Mouse (Mus musculus) frontal cortex, adult (tissue): ENCODE measurements around the gene Bdnf.
A peak's percentile ranks its signal among the peaks of the same experiment; 100 is the strongest.

Source experiments
- ATAC-seq: cut with Nextera tagmentation; 2 replicates; pipeline ENCODE4 v1.9.2; 2017; ENCODE audit warnings: mild to moderate bottlenecking, moderate library complexity, mixed read lengths; ENCODE audit not compliant: low TSS enrichment

Bdnf gene

GRCm38 (mm10) chr2:109704053-109704452 lies 29.6 kb downstream of the Bdnf start:
- no peak for ATAC-seq

DNA sequence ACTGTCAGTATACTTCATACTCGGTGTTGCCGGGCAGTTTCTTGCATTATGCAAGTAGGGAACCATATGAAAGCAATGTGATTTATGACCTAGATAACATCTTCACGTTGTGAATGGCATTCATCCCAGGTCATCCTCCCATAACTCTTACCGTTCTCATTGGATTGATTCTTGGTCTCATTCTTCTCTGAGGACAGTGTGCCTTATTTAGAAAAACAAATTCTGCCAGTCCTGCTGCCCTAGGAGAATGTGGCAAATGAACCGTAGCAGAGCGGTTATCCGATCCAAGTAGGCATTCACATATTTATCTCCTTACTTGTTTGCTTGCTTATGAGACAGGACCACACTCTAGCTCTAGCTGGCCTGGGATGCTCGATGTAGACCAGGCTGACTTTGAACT lies 32.0 kb downstream of the Bdnf start:
- no peak for ATAC-seq

GRCm38 (mm10) chr2:109709346-109709745 lies 34.8 kb downstream of the Bdnf start:
- no peak for ATAC-seq

DNA sequence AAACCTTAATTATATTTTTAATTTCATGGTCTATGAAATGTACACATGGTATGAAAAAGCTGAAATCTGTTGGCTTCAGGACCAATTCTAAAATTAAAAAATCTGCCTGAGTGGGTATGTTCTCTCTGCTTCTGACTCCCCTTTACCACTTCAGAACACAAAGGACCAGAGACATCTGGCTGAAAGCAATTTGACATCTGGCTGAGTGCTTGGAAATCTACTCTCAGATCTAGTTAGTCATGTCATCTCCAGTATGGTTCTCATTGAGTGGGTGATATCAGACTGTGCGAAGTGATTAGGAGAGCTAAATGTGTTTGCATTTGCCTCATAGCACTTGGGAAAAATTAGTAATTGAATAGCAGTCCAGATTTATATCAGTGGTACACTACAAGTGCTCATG lies 36.5 kb downstream of the Bdnf start:
- no peak for ATAC-seq

DNA sequence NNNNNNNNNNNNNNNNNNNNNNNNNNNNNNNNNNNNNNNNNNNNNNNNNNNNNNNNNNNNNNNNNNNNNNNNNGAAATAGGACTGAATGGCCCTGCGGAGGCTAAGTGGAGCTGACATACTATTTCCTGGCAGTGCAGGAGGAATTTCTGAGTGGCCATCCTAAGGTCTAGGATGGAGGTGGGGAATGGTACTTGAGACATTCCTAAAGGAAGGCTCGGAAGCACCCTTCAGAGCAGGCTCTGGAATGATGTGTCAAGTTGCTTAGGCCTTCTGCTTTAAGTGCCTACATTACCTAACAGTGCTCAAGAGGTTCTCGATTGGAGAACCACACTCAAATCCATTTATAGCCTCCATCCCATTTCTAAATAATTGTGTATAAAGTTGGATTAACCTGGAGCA lies 50.8 kb downstream of the Bdnf start:
- ATAC-seq: no peak

GRCm38 (mm10) chr2:109725831-109726230 lies 51.3 kb downstream of the Bdnf start:
- no peak for ATAC-seq

GRCm38 (mm10) chr2:109729221-109729620 lies 54.7 kb downstream of the Bdnf start:
- ATAC-seq: no peak

GRCm38 (mm10) chr2:109733201-109734039 lies 58.9 kb downstream of the Bdnf start:
- ATAC-seq: no peak

DNA sequence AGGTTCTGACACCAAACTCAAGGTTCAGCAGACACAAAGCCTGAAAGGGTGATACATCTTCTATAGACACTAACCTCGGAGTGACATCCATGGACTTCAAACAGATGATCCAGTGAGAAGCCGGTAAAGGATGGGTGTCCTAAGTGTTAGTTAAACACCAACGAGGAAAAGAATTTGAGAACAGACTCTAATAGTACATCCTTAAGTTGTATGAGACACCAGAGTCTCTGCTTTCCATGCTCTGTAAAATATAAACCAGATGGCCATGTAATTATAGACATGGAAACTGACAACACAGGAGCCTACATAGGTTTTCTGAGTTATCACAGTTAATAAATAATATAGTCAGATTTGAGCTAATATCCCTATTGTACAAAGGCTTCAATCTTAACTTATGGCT lies 59.7 kb downstream of the Bdnf start:
- ATAC-seq: no peak

DNA sequence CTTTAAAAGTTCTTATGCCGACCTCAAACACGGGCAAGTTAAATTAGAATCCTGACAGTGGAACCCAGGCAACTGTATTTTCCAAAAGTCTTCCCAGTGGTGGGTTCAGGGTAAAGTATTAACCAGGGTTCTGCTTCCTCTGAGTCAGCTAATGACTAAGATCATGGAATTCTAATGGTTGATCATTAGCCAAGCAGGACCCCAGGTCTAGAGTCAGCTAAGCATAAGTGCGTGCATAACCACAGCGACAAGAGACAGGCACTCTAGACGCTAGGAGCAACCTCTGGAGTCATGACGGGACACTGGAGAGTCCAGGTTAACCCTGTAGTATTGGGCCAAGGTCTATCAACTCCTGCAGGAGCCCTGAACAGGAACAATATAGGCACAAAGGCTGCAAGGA lies 60.2 kb downstream of the Bdnf start:
- ATAC-seq: no peak

DNA sequence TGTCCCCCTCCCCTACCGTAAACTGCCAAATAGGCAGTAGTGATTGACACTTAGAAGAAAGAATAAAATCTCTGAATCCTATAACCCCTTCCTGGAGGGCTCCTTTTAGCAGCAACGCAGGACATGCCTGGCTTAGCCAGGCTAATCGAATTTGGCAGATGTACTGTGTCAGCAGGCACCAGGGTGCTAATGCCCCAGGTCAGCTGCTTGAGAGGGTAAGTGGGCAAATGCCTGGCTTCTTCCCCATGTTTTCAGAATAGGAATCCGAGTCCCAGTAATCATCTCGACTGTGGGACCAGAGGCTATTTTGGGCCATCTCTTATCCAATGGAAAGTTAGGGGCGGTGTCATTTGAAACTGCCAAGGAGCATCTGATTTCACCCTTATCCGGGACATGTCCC lies 60.8 kb downstream of the Bdnf start:
- ATAC-seq: no peak

GRCm38 (mm10) chr2:109736306-109736705 lies 61.8 kb downstream of the Bdnf start:
- no peak for ATAC-seq

- no peak for ATAC-seq
Observed at GRCm38 (mm10) chr2:109738331-109738730, 63.8 kb downstream of the Bdnf start.

GRCm38 (mm10) chr2:109743208-109743960 lies 68.9 kb downstream of the Bdnf start:
- no peak for ATAC-seq

DNA sequence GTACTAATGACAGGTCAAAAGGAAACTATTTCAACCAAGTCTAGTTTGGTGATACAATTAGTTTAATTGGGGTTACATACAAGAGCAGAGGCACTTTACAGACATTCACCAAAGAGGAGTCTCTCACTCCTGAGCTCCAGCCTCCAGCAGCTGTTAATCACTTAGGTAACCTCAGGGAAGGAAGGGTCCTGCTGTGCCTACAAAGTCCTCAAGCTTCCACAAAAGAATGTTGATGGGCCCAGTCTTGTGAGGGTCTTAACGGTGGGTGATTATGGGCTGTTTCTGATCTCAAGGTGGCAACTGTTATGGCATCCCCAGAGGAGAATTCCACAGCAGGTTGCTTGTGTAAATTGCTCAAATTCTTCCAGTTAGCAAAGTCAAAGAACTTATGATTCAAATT lies 71.7 kb downstream of the Bdnf start:
- no peak for ATAC-seq

DNA sequence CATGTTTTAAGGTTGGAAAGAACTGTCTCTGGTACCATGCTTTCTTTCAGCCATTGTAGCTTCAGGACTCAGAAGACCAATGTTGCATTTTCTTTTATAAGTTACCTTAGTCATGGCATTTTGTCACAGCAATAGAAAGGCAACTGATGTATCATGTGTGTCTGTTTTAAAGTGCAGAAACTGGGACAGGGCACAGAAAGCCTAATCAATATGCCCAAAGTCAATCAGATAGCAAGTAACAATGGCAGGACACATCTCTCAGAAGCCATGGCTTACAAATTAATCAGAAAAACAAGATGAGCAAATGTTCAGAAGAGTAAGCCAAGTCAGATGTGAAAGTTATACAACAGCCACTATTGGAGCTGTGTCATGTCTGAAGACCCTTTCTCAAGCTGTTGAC lies 73.9 kb downstream of the Bdnf start:
- no peak for ATAC-seq

DNA sequence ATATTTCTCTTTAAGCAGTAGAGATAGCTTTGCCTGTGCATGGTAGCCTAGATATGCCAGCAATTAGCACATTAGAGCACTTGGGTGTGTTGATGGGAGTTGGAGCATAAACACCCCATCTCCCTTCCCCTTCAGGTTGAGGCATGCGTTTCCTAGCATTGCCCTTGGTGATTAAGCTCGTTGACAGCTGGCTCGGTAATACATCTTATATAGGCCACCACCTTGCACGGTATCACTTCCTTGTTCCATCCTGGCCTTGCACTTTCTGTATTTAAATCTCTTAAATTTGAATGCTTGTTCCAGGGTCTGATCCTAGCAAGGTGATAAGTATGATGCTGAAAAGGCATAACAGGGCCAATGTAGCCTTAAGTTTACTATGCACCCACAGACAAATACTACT lies 74.3 kb downstream of the Bdnf start:
- ATAC-seq: no peak

DNA sequence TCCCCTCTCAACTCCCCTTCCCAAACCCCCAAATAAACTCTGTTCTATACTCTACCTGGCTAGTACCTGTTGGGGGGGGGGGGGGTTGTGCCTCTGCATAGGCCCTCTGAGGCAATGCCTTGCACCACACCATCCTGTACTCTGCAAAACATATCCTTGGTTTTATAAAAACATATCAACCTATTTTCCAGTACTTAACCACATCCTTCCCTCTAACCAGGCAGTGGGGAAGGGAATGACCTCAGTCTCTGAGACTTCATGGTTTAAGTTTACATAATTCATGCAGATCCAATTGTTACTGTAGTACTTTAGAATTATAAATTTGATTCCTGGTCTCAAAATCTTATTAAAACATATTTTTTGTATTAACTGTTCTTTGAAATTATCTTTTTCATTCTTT lies 75.5 kb downstream of the Bdnf start:
- ATAC-seq: no peak

DNA sequence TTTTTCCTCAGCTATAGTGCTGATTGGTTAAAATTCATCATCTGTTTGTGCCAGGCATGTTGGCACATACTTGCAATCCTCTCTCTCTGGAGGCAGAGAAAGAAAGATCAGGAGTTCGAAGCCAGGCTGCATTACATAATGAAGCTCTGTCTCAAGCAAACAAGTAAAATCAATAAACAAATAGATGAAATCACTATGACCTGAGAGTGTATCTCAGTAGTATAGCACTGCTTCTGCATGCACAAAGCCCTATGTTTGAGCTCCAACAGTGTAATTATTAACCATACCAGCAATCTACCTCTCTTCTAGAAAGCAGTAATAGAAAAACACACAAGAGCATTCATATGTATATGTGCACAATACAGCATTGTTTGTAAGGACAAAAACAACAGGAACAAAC lies 76.0 kb downstream of the Bdnf start:
- no peak for ATAC-seq

DNA sequence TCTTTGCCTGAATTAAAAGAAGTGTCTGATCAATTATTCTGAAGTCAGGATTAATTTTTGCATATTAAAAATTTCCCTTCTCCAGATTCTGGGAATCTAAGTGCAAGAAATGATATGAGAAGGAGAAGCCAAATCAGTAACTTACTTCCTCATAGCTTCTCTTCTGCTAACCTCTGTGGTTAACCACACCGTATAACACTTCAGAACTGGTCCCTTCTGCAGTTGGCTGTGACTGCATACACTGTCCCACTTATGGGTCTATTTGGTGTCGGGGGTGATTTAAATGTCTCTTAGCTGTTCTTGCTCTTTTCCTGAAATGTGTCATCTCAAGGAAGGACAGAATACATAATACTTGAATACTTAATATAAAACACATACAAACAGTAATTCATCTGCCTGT lies 81.8 kb downstream of the Bdnf start:
- ATAC-seq: no peak

DNA sequence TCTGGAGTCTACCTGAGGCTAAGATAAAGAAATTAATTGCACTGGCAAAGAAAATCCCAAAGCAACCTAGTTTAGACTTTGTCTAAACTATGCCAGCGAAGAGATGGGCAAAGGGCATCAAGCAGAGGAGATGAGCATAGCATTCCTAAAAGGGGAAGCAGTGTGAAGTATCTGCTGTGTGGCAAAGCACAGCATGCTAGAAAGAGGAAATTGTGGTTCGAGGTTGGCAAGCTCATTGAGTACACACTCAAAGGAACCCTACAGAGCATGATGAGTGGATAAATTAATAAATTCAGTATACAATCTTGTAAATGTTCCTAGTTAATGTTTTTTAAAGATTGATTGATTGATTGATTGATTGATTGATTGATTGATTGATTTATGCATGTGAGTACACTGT lies 92.3 kb downstream of the Bdnf start:
- no peak for ATAC-seq

GRCm38 (mm10) chr2:109768814-109769213 lies 94.3 kb downstream of the Bdnf start:
- peak; percentile 93 for ATAC-seq

- no peak for ATAC-seq
Observed at GRCm38 (mm10) chr2:109776374-109776773, 101.9 kb downstream of the Bdnf start.
